Mouse (Mus musculus) small intestine, adult 2 months (tissue): ENCODE data around the gene Mmp20.

ENCODE experiments used
- CTCF ChIP-seq: fragments of 200-500 bp; IDR thresholded peaks from 2 replicates; pipeline ENCODE4 v1.5.1; 2012; ENCODE audit warnings: low read depth, mild to moderate bottlenecking, control low read depth, inconsistent platforms, low read length, moderate library complexity, mixed read lengths; ENCODE audit not compliant: insufficient replicate concordance, insufficient read length; ENCODE audit errors: extremely low read depth
- POLR2A ChIP-seq: fragments of 200-500 bp; IDR thresholded peaks from 2 replicates; pipeline ENCODE4 v1.6.1; 2012; ENCODE audit warnings: low read depth, mild to moderate bottlenecking, control low read depth, inconsistent platforms, low read length, moderate library complexity

- TF ChIP-seq POLR2A (no peak), CTCF (no peak)
Observed at GRCm38 (mm10) chr9:7686024-7686423, 58.0 kb downstream of the Mmp20 start.
